Mouse (Mus musculus): ENCODE results near the gene Abhd16b. TPM values are rescaled to one million over a fixed set of nuclear protein-coding genes. Genes with fewer than 3 reads are reported as not detected.
A peak's percentile ranks its signal among the peaks of the same experiment; 100 is the strongest.
"Not testable (repeated sequence)": the region's sequence is repeated elsewhere in the genome, so short reads cannot be mapped to it uniquely, and the experiment has no call there.

The Abhd16b gene
- polyA plus RNA-seq, 1 experiment from 2014 or later: 0.43 TPM

- H3K27ac ChIP-seq (ENCODE audit: low read depth, low read length): no peak overlapping the region
- no peak overlapping the region for H3K4me3 ChIP-seq (ENCODE audit: low read depth, low read length)
- no peaks in the 10 kb centered on the region for H3K36me3 ChIP-seq (ENCODE audit: control insufficient read depth, insufficient read depth, low read length)
- no peaks in the 10 kb centered on the region for H3K27me3 ChIP-seq (ENCODE audit: control insufficient read depth, insufficient read depth, low read length)
- peak overlapping the region; percentile 22; the same call in 1 of the 2 replicates for H3K9ac ChIP-seq (ENCODE audit: low read depth, low read length)
- no peak overlapping the region for H3K4me2 ChIP-seq
- peaks cover 3% of the 10 kb centered on the region; the same call in 1 of the 2 replicates for H3K4me1 ChIP-seq (ENCODE audit: control insufficient read depth, insufficient read depth, low read length)
- no peak for ATAC-seq (replicated peaks; ENCODE audit: insufficient number of reproducible peaks, low FRiP score, low TSS enrichment)
- WGBS (ENCODE audit: insufficient replicate concordance): 71% methylated on average over 26 of the region's 26 CpGs
- no peaks in the 10 kb centered on the region for H3K9me3 ChIP-seq (replicated peaks; ENCODE audit: control insufficient read depth, low read length)
Measured at GRCm38 (mm10) chr2:181494266-181494945, 1.4 kb downstream of the Abhd16b start.

DNA sequence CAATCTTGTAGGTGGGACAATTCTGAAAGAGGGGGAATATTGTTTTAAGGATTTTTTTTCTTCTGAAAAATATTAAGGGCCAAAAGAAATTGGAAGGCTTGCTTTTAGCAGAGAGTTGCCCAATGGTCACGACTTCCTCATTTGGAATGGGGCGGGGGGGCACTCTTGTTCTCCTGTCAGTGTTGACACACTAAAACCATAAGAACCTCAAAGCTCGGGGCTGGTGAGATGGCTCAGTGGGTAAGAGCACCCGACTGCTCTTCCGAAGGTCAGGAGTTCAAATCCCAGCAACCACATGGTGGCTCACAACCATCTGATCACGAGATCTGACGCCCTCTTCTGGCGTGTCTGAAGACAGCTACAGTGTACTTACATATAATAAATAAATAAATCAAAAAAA lies 2.8 kb downstream of the Abhd16b start:
- WGBS (ENCODE audit: insufficient replicate concordance): 64% methylated on average over 8 of the region's 8 CpGs
- H3K4me2 ChIP-seq; H3K27ac ChIP-seq (ENCODE audit: low read depth, low read length); H3K4me1 ChIP-seq (ENCODE audit: control insufficient read depth, insufficient read depth, low read length); H3K9ac ChIP-seq (ENCODE audit: low read depth, low read length); H3K27me3 ChIP-seq (ENCODE audit: control insufficient read depth, insufficient read depth, low read length); H3K9me3 ChIP-seq (replicated peaks; ENCODE audit: control insufficient read depth, low read length); H3K36me3 ChIP-seq (ENCODE audit: control insufficient read depth, insufficient read depth, low read length); ATAC-seq (replicated peaks; ENCODE audit: insufficient number of reproducible peaks, low FRiP score, low TSS enrichment); H3K4me3 ChIP-seq (ENCODE audit: low read depth, low read length): not testable (repeated sequence)

DNA sequence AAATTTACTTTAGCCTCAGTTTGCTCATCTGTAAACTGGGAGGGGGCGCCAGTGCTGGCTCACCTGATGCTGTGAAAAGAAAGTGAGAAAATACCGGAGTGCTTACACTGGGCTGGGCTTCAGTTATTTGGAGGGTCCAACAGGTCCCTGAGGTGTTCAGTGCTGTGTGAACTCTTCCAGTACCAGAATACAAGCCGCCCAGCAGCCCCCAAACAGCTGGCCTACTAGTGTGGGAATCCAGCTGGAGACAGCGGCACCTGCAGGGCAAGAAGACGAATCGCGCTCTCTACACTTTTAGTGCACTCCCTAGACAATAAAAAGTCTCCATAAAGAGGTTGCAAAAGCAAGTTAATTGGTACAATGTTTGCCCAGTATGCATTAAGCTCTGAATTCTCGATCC lies 3.3 kb downstream of the Abhd16b start:
- peak overlapping the region; percentile 71 for H3K9ac ChIP-seq (ENCODE audit: low read depth, low read length)
- H3K27me3 ChIP-seq (ENCODE audit: control insufficient read depth, insufficient read depth, low read length): no peaks in the 10 kb centered on the region
- H3K4me3 ChIP-seq (ENCODE audit: low read depth, low read length): peak overlapping the region; percentile 96
- H3K27ac ChIP-seq (ENCODE audit: low read depth, low read length): peak overlapping the region; percentile 92
- H3K4me2 ChIP-seq: peak overlapping the region; percentile 84
- peak; percentile 64 for ATAC-seq (replicated peaks; ENCODE audit: insufficient number of reproducible peaks, low FRiP score, low TSS enrichment)
- H3K36me3 ChIP-seq (ENCODE audit: control insufficient read depth, insufficient read depth, low read length): peaks cover 8% of the 10 kb centered on the region; the same call in 1 of the 2 replicates
- 16% methylated on average over 8 of the region's 8 CpGs for WGBS (ENCODE audit: insufficient replicate concordance)
- peaks cover 3% of the 10 kb centered on the region; the same call in 1 of the 2 replicates for H3K4me1 ChIP-seq (ENCODE audit: control insufficient read depth, insufficient read depth, low read length)
- H3K9me3 ChIP-seq (replicated peaks; ENCODE audit: control insufficient read depth, low read length): no peaks in the 10 kb centered on the region

- Histone ChIP-seq H3K36me3 (ENCODE audit: control insufficient read depth, insufficient read depth, low read length) (peaks cover 11% of the 10 kb centered on the region), H3K4me2 (peak within 1 kb of the TSS; percentile 84), H3K27ac (ENCODE audit: low read depth, low read length) (peak within 1 kb of the TSS; percentile 92), H3K9me3 (replicated peaks; ENCODE audit: control insufficient read depth, low read length) (no peaks in the 10 kb centered on the region), H3K4me3 (ENCODE audit: low read depth, low read length) (peak within 1 kb of the TSS; percentile 96), H3K9ac (ENCODE audit: low read depth, low read length) (peak within 1 kb of the TSS; percentile 95), H3K4me1 (ENCODE audit: control insufficient read depth, insufficient read depth, low read length) (peaks cover 3% of the 10 kb centered on the region; the same call in 1 of the 2 replicates), H3K27me3 (ENCODE audit: control insufficient read depth, insufficient read depth, low read length) (no peaks in the 10 kb centered on the region)
- under 1% methylated on average over 46 of the region's 46 CpGs for WGBS (ENCODE audit: insufficient replicate concordance)
- ATAC-seq (replicated peaks; ENCODE audit: insufficient number of reproducible peaks, low FRiP score, low TSS enrichment): peak; percentile 96
Measured at GRCm38 (mm10) chr2:181496831-181497547, 4.0 kb downstream of the Abhd16b start, which contains the start of gene Tpd52l2. Gene Tpd52l2 (plus strand): TSS chr2:181497142.

DNA sequence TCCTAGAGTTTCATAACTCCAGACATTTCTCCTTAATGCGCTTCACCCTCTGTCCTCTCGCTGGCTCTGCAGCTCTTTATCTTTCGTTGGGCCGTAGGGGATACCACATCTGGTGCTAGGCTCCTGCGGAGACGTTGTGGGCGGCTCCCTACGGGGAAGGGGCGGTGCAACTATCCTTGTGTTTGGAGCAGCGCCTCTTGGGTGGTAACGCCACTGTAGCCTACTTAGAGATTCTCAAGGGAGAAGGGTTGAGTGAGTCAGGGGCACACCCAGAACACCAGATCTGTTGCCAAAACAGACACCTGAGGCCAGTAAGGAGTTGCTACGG lies 4.5 kb downstream of the Abhd16b start:
- Histone ChIP-seq H3K36me3 (ENCODE audit: control insufficient read depth, insufficient read depth, low read length) (peaks cover 11% of the 10 kb centered on the region), H3K4me3 (ENCODE audit: low read depth, low read length) (peak overlapping the region; percentile 96), H3K9ac (ENCODE audit: low read depth, low read length) (peak overlapping the region; percentile 95), H3K4me2 (peak overlapping the region; percentile 84), H3K9me3 (replicated peaks; ENCODE audit: control insufficient read depth, low read length) (no peaks in the 10 kb centered on the region), H3K27ac (ENCODE audit: low read depth, low read length) (peak overlapping the region; percentile 92), H3K4me1 (ENCODE audit: control insufficient read depth, insufficient read depth, low read length) (peaks cover 3% of the 10 kb centered on the region; the same call in 1 of the 2 replicates), H3K27me3 (ENCODE audit: control insufficient read depth, insufficient read depth, low read length) (no peaks in the 10 kb centered on the region)
- ATAC-seq (replicated peaks; ENCODE audit: insufficient number of reproducible peaks, low FRiP score, low TSS enrichment): peak; percentile 78
- WGBS (ENCODE audit: insufficient replicate concordance): under 1% methylated on average over 12 of the region's 12 CpGs

DNA sequence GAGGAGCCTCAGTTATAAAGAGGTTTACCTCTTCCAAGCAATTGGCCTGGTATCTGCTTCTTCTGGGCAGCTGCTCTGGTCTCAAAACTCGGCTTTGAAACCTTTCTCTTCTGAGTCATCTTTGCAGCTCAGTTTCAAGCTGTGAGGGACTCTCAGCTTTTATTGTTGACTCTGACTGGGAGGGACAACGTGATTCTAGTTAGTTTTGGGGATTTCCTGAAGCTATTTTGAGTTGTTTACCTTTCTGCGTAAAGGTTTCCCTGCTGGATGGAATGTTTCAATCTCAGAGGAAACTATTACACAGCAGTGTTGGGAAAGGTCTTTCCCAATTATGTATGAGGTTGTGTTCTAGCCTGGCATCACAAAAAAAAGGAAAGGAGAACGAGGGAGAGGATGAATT lies 5.6 kb downstream of the Abhd16b start:
- H3K27me3 ChIP-seq (ENCODE audit: control insufficient read depth, insufficient read depth, low read length): no peaks in the 10 kb centered on the region
- peaks cover 11% of the 10 kb centered on the region for H3K36me3 ChIP-seq (ENCODE audit: control insufficient read depth, insufficient read depth, low read length)
- ATAC-seq (replicated peaks; ENCODE audit: insufficient number of reproducible peaks, low FRiP score, low TSS enrichment): no peak
- H3K4me1 ChIP-seq (ENCODE audit: control insufficient read depth, insufficient read depth, low read length): peaks cover 3% of the 10 kb centered on the region; the same call in 1 of the 2 replicates
- no peak overlapping the region for H3K27ac ChIP-seq (ENCODE audit: low read depth, low read length)
- 72% methylated on average over 4 of the region's 4 CpGs for WGBS (ENCODE audit: insufficient replicate concordance)
- H3K9me3 ChIP-seq (replicated peaks; ENCODE audit: control insufficient read depth, low read length): no peaks in the 10 kb centered on the region
- H3K4me3 ChIP-seq (ENCODE audit: low read depth, low read length): no peak overlapping the region
- H3K4me2 ChIP-seq: peak overlapping the region; percentile 84
- no peak overlapping the region for H3K9ac ChIP-seq (ENCODE audit: low read depth, low read length)

DNA sequence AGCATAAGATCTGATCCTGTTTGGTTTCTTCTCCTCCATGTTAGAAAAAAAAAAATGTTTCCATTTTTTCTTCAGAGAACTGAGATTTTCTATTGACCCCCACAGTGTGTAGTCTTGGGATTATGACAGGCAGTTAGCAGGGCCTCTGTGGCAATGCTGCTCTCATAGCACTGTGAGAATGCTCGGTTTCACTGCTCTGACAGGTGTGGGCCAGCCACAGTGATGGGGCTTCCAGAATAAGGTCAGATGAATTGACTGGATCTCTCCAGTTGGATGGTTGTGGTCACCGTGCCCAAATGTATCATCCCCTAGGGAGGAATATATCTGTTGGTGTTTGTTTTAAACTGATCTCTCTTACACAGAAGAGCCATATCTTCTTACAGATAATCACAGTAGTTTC lies 16.2 kb downstream of the Abhd16b start:
- whole genome bisulfite sequencing (ENCODE audit: insufficient replicate concordance): 89% methylated on average over 2 of the region's 2 CpGs
- no peaks in the 10 kb centered on the region for H3K27me3 ChIP-seq (ENCODE audit: control insufficient read depth, insufficient read depth, low read length)
- H3K4me2 ChIP-seq: no peak overlapping the region
- no peak overlapping the region for H3K9ac ChIP-seq (ENCODE audit: low read depth, low read length)
- H3K36me3 ChIP-seq (ENCODE audit: control insufficient read depth, insufficient read depth, low read length): peaks cover 26% of the 10 kb centered on the region
- ATAC-seq (replicated peaks; ENCODE audit: insufficient number of reproducible peaks, low FRiP score, low TSS enrichment): no peak
- no peak overlapping the region for H3K4me3 ChIP-seq (ENCODE audit: low read depth, low read length)
- H3K27ac ChIP-seq (ENCODE audit: low read depth, low read length): no peak overlapping the region
- H3K4me1 ChIP-seq (ENCODE audit: control insufficient read depth, insufficient read depth, low read length): peaks cover 8% of the 10 kb centered on the region
- no peaks in the 10 kb centered on the region for H3K9me3 ChIP-seq (replicated peaks; ENCODE audit: control insufficient read depth, low read length)

DNA sequence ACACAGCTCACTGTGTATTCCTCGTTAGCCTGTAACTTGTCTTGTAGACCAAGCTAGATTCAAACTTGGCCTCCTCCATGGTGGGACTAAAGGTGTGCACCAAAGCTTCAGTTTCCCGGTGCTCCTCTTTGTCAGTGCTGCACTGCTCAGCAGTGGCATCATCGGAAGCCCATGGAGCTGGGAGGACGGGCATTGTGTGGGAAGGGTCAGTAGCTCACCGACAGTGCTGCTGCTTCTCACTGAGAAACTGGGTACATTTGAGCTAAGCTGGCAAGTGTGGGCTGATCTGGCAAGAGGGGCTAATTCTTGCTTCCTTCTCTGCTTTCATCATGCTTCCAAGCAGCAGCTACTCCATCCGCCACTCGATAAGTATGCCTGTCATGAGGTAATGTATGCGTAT lies 18.2 kb downstream of the Abhd16b start:
- H3K4me2 ChIP-seq: no peak overlapping the region
- no peak overlapping the region for H3K4me3 ChIP-seq (ENCODE audit: low read depth, low read length)
- no peak overlapping the region for H3K9ac ChIP-seq (ENCODE audit: low read depth, low read length)
- H3K9me3 ChIP-seq (replicated peaks; ENCODE audit: control insufficient read depth, low read length): no peaks in the 10 kb centered on the region
- WGBS (ENCODE audit: insufficient replicate concordance): 93% methylated on average over 8 of the region's 8 CpGs
- no peaks in the 10 kb centered on the region for H3K27me3 ChIP-seq (ENCODE audit: control insufficient read depth, insufficient read depth, low read length)
- H3K27ac ChIP-seq (ENCODE audit: low read depth, low read length): no peak overlapping the region
- peaks cover 31% of the 10 kb centered on the region for H3K36me3 ChIP-seq (ENCODE audit: control insufficient read depth, insufficient read depth, low read length)
- peaks cover under 1% of the 10 kb centered on the region; the same call in 1 of the 2 replicates for H3K4me1 ChIP-seq (ENCODE audit: control insufficient read depth, insufficient read depth, low read length)
- ATAC-seq (replicated peaks; ENCODE audit: insufficient number of reproducible peaks, low FRiP score, low TSS enrichment): no peak
